Mouse (Mus musculus) liver, postnatal 0 days (tissue): ENCODE results near the gene Gch1.
"Not testable (repeated sequence)": the region's sequence is repeated elsewhere in the genome, so short reads cannot be mapped to it uniquely, and the experiment has no call there.

Source experiments
- CTCF ChIP-seq: sonication (generic); IDR thresholded peaks from 2 replicates; pipeline ENCODE4 v1.5.1; 2016; ENCODE audit warnings: antibody characterized with exemption, low read depth
- EP300 ChIP-seq: IDR thresholded peaks from 2 replicates; pipeline ENCODE4 v1.6.1; 2016; ENCODE audit warnings: antibody characterized with exemption, low read depth, mild to moderate bottlenecking

DNA sequence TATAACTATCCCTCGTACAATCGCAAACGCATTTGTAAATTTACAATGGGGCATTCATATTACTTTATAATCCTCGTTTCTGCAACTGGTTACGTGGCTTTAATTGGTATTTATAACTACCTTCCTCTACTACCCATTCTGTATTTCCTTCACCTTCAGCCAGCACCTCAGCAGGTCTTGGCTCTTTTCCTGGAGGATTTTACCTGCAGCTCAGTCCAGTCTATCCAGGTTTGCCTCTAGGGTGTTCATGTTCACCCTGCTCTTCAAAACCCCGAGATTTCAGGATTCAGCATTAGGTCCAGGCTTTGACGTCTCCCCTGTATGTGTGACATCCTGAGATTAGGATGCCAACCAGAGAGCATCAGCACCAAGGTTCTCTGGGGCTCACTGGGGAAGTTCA lies 78.8 kb downstream of the Gch1 start:
- TF ChIP-seq CTCF, EP300: not testable (repeated sequence)
